Mouse (Mus musculus) right cerebral cortex, adult 2 months (tissue): ENCODE measurements around the gene Smad3.
A peak's percentile ranks its signal among the peaks of the same experiment; 100 is the strongest.

Experiments used
- DNase-seq, 2 experiments: peaks; one replicate each; pipeline ENCODE4 v3.0.0; 2021 to 2022; ENCODE audit warnings: low spot score in 2 of 2

The Smad3 gene

DNA sequence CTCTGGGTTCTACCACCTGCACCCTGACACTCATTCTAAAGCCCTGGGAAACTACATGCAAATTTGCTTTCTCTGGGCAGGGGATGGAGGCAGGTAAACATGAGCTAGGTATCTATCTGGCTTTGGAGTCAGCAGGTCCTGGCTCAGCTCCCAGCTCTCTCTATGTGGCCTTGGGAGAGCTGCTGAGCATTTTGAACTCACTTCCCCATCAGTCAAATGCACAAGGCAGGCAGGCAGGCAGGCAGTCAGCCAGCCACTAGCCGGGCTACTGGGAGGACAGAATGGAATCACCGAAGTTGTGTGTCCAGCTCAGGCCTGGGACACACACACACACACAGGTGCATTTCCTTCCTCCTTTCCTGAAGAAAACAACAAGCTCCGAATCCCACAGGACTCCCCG lies 58.6 kb downstream of the Smad3 start:
- no peak for DNase-seq

DNA sequence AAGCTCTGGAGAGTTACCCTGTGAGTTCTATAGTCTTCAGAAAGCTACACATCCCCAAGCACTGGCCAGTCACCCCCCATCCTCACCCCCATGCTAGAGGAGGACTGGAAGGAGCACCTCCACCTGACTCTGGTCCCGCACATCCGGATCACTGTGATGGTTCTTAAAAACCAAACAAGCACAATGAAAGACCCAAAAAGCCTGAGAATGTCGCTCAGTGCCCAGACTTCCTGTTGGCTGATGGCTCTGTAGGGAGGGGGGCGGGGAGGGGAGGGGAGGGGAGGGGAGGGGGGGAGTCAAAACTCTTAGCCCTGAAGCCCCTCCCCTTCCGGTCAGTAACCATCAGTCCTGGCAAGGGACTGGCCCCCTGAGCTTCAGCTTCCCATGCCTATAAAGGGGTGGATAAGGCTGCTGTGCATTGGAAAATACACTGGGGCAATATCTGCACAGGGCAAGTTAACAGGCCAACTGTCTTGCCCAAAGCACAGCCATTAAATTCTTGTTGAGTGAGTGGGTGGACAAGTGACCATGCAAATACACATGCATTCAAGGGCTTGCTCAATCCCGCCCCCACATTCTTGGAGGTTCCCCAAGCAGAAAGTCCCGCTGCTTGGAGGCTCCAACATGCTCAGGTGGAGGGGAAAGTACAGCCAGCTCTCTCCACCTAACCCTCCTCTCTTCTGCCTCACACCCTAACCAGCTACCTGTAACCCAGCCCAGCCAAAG lies 59.3 kb downstream of the Smad3 start:
- no peak for DNase-seq

DNA sequence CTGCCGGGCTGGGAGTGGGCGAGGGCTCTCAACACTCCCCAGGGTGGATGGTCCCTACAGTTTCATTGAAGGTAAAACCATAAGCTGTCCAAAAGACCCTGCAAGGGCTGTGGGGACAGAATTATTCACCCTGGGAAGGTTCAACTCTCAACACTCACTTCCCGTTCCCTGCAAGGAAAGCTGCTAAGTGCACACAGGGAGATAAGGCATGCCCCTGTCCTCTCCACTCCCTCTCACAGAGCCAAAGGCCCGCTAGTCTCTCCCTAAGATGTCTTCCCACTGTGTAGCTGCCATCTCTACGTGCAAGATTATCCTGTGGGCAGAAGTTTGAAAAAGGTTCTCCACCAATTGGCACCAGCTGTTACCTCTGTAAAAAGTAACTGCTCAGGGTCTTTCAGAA lies 60.2 kb downstream of the Smad3 start:
- no peak for DNase-seq

DNA sequence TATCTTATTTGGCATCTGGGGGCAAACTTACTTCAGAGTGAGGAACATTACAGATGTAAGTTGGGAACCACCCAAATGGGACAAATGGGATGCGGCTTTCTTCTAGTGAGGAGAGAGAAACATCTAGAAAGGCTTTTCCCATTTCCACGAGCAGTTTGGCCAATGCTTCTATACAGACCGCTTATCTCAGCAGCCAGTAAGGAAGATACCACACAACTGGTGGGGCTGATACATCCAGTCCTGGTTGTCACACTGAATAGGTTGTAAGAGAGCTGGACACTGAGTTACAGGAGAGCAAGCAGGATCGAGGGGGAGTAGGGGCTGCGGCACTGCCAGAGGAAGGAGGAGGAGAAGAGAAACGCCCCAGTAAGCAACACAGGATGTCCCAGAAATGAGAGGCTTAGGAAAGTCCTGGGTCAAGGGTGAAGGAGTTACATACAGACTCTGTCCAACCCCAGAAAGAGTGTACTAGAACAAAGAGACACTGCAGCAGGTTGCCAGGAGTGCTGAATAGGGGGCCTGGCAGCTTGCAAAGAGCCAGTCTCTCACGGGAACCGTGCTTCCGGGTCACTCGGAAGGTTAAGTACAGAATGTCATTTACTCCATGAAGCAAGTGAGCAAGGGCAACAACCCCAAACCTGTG lies 61.2 kb downstream of the Smad3 start:
- no peak for DNase-seq

DNA sequence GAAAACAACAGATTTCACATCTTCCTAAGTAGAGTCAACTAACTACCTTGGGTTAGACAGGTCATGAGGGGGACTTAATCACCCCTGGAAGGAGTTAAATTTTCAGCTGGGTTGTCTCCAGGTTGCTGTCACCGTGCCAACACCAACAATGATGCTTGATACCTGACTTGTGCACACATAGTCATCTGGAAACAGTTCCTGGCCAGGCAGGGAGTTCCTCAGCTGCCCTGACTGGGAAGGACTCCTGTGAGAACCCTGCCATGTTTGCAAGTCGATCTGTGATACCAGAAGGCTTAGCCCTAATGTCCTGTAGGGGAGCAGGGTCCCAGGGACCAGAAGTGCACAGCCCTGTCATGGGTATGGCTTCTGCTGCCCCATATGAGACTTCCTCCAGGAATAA lies 65.8 kb downstream of the Smad3 start:
- no peak for DNase-seq

DNA sequence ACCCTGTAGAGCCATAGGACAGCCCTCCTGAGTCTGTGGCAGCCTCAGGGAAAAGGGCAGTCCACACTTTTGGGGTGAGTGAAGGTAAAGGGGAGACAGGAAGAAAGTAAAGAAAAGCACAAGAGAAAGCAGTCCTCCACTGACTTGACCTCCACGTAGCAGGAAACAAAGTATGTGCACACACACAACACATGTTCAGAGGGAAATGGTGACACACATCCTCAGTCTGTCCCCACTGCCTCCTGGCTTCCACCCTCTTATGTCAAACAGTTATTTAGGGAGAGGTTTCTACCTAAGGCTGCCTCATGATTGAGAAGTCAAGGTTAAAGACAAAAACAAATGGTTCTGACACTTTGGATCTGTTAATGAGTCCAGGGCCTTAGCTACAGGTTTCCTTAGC lies 67.3 kb downstream of the Smad3 start:
- no peak for DNase-seq

DNA sequence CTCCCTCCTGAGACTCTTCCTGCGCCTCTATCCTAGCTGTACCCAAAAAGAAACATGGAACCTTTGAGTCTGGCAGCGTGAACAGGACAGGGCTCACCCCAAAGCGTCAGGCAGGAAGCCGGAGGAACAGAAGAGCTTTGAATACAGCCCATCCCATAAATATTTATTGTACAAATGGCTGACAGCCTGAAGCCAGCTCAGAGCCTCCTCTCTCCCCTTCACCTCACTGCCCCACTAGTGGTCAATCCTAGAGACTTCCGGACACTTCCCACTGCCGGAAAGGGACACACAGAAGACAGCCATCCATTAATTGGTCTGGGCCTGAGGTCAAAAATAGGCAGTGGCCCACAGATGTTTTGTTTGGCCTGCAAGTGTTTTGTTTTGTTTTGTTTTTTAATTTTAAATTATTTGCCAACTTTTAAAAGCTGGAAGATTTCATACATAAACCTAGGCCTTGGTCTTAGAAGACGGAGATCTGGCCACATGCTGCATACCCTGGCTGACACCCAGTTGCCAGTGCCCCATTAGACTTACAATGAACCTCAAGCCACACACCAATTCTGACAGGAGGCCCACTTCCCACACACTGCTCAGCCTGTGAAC lies 70.3 kb downstream of the Smad3 start:
- DNase-seq: no peak

DNA sequence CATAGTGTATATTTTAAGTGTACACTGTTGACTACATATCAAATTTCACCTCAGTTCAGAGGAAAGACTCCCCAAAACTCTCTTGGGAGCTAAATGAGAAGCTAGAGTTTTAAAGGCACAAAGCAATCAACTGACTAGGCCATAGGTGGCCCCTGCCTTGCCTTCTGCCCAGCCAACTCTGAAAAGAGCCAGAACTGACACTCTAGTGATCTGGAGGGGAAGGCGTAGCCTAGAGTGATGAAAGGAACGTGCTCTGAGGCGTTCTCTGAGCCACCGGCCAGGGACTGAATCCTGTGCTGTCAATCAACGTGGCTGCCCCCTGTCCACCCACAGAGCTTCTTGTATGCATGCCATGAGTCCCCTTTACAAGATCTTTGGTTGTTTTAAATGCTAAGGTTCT lies 72.4 kb downstream of the Smad3 start:
- no peak for DNase-seq

DNA sequence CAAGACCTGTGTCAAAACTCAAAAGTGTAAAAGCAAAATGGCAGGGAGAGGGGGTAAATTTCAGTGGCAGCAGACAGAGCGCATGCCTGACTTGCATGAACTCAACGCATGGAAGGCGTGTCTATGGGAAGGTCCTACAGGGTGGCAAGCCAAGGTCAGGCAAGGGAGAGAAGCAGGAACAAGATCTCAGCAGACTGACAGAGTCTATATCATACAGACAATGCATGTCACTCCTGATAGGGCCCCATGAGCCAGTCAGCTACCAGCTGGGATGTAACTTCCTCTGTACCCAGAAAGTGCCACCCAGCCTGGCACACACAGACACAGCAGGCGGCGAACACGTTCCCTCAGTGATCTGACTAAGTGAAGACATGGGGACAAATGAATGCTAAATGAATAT lies 73.5 kb downstream of the Smad3 start:
- DNase-seq: no peak

DNA sequence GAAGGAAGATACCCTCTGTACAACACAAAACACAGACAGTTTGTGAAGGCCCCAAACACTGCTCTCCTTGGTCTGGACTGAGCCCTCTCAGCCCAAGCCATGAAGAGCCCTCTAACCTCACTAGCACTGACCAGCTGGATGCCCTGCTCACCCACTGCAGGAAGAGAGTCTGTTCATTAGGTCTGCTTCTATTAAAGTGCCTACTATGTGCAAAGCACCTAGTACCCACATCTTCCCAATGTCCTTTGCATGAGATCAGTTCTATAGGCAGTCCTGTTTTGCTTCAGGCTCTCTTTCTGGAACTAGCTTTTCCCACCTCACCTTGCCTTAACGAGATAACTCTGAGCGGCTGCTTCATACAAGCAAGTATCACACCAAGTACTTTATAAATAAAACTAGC lies 74.9 kb downstream of the Smad3 start:
- no peak for DNase-seq

DNA sequence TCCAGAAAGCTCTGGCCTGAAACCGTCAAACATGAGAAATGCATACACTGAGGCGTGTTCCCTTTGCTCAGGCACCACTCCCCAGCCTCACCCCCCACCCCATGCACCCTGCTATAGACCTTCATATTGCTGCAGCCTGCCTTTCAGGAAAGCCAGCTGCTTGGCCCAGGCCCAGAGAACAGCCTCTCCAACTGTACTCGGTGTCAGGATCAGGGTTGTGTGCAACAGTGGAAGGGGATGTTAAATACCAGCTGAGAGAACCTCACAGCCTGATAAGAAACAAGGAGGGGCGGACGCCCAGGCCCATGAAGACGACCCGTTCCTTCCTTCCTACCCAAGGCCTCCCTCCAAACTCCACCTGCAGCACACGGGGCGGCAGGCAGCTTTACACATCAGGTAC lies 75.5 kb downstream of the Smad3 start:
- DNase-seq: no peak

DNA sequence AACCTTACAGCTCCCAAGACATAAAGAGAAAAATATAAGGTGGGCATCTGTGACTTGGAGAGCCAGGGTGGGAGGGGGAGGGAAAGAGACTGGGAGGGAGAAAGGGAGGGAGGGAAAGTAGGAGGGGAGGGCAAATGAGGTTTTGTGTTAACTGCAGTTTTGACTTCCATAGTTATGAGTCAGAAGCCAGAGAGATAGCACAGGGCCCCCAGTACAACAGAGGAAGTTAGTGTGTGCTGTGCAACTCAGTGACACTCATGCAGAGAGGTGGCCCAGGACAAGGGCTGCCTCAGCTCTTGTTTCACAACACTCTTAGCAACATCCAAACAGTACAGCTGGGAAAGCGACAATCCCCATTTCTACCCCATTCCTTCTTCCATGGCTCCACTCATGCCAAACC lies 79.7 kb downstream of the Smad3 start:
- no peak for DNase-seq

DNA sequence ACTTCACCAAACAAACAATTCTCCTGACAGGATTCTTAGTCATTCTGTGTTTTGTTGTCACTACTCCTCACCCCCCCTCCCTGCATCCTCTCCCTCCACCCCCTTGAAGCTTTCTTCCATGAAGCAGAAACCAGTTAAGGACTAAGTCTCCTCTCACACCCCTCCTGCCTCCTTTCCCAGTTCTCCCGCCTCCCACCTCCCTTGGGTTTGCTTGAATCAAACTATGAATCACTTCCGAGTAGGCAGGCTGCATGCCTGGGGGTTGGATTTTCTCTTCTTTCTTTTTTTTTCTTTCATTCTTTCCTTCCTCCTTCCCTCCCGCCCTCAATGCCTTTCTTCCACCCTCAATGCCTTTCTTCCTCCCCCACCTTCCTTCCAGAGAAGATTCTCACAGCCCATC lies 80.2 kb downstream of the Smad3 start:
- peak; percentile 49 to 77 for DNase-seq

DNA sequence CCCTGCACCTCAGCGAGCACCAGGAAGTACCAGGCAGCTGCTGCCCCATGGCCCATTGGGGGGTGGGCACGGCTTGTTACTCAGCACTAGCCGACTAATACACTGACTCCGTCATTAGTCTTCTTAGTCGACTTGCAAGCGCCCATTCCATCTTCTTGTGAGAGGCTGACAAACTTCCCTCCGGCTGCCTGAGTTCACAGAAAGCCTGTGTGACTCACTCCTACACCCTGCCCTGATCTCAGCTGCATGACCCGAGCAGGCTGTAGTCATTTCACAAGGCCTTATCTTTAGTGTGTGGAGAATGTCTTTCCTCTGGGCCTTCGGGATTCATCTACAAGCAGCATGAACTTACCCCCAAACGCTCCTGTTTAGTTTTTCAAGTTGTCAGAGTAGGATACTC lies 83.2 kb downstream of the Smad3 start:
- DNase-seq: no peak

DNA sequence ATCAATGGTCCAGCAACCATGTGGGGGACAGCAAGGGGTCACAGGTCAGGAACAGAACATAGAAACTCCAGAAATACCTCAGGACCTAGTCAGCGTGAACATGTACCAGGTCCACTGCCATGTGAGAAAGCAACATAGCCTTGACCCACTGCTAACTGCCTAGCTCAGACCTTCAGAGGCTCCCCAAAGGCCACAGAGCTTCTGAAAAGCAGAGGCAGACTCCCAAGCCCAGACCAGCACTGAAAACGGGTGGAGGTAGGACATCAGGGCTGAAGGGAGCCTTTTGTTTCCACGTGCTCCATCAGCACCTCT lies 84.3 kb downstream of the Smad3 start:
- no peak for DNase-seq

DNA sequence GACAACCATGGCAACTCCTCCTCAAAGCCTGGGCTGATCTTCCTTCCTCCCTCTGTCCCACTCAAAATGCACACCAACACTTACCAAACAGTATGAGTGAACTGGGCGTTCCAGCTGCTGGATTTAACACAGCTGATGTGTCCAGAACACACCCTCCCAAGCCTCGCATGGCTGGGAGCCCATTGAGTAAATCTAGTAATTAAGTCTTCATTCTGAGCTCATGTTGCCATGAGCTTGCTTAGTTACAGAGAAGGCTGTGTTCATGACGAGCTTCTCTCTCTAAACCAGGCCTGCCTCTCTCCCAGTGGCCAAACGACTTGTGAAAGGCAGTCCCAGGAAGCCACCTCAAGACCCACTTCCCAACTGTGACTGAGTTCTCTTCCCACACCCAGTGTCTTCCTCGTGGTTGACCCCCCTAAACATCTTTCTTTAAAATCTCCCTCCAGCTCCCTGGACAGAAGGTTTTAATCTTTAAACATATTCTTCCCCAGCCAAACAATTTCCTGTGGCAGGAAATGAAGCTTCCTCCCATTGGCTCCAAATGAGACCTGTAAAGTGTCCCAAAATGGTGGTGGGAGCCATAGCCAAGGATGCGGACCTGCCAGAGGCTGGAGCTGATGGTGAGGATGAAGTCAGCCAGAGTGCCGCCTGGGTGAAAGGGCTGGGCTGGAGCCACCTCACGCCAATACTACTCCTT lies 84.8 kb downstream of the Smad3 start:
- no peak for DNase-seq

DNA sequence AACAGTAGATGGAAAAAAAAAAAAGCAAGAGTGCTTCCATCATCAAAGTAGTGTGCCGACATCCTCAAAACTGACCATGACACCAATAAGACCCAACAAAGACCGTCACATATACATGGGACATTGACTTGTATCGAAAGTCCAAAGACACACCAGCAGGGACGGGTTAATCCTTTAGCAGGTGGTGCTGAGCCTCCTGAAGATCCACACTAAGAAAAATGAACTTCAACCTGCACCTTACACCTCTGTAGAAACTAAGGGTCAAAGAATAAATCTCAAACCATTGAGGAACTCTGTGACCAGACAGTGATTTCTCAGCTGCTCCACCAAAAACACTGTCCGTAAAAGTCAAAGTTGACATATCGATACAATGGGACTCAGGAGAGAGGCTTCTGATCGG lies 88.0 kb downstream of the Smad3 start:
- no peak for DNase-seq

DNA sequence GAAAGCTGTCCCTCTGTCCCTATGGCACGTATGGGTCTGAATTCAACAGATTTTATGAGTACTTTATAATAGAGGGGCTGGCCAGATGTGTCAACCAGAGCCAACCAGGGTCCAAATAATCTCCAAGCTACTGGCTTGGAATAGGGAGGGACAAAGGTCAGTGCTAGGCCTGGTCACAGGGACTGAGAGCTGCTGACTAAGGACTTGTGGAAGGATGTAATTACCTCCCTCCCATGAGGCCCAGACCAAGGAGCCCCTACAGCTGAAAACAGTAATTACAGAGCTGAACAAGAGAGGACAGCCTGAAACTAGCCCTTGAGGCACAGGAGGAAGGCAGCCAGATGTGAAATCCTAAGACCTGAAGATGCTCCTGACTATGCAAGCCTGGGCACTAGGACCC lies 89.2 kb downstream of the Smad3 start:
- DNase-seq: no peak

DNA sequence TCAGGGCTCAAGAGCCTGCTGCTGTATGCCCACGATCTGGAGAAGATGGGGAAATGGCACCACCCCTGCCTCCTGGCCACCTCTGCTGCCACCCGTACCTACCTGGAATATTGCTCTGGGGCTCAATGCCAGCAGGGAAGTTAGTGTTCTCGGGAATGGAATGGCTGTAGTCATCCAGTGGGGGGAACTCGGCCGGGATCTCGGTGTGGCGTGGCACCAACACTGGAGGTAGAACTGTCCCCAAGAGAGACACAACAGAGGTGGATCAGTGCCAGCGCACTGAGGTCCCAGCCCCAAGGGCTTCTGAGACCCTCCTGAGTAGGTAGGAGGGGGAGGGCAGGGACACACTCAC lies 90.4 kb downstream of the Smad3 start:
- DNase-seq: no peak

DNA sequence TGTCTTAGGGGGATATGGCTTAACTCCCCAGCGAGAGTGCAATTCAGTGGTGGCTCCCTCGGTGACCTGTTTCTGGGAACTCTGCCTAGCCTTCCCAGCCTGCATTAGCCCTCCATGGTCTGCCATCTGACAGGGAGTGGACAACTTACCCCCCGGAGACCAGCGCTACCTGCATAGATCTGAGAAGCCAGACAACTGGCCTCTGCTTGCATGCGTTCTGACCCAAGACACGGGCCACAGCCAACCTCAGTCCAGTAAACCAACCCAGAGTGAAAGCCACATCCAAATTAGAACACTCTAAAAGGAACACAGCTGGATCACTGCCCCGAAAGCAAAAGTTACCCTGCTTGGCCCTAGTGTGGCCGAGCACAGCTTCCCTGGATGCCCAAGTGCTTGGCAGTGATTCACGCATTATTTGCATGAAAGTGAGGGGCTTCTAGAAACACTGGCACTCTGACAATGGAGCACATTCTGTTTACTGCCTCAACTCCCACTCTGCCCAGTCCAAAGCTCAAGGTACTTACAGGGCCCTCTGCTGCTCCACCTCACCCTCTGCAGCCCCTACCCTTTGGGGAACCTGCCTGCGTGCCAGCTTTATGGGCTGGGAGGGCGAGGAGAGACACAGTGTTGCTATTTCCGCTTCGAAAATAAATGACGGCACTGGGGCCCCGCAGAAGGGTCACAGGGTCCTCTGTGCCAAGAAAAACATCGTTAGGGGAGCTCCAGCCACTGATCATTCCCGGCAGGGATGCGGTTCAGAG lies 91.0 kb downstream of the Smad3 start:
- no peak for DNase-seq

DNA sequence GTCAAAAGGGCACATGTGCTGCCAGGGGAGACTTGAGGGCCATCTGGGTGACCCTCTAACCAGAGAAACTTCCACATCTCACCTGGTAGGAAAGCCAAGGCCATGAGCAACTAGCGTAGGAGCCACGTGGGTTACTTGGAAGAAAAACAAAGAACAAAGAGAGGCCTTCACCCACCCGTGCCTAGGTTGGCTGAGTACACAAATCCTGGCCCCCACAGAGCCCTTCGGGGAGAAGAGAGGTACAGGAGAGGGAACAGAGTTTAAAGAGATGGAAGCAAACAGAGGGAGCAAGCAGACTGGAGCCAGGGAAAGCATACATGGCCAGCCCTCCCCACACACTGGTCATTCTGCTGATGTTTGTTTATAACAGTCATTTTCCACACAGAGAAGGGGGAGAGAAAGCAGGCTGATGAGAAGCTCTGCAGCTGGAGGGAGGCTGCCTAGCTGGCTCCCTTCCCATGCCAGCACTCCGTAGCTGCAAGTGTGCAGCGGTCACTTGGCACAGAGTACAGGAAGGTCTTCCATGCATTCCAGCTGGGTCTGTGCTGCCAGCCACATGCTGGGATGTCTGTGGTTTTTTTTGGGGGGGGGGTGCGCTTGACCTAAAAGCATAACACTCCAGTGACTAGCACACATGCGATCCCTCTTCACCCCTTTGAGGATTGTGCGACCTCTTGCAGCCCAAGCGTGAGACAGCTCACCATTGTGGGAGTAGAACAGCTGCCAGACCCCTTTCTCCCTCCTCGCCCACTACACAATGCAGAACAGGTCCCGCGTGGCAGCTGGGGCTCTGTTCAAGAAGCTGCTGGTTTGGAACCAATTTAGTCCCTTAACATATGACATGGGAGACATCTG lies 92.8 kb downstream of the Smad3 start:
- no peak for DNase-seq
